Mouse (Mus musculus): ENCODE measurements at regions not wholly inside any gene's neighbourhood (a gene's known extent, or its start where the extent isn't known, plus 50 kb on each side); places are given as distances from the start of the nearest gene placed in this dataset.

DNA sequence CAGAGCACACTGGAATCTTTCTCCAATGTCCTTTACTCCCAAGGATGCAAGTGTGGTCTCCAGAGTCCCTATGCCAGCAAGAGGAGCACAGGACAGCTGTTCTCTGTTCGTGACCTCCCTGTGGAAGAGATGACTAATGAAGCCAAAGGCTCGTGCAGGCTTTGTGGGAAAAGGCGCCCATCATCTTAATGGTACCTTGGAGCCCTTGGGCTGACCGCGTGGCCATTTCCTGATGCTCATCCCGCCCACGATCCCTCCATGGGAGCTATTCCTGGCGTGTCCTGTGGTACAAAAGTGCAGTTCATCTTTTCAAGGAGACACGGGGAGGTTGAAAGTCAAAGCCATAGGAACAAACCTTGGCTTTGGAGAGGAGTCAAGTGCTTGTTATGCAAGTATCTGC is 55.2 kb upstream of the Gli2 start:
- peak; percentile 25 for DNase-seq

DNA sequence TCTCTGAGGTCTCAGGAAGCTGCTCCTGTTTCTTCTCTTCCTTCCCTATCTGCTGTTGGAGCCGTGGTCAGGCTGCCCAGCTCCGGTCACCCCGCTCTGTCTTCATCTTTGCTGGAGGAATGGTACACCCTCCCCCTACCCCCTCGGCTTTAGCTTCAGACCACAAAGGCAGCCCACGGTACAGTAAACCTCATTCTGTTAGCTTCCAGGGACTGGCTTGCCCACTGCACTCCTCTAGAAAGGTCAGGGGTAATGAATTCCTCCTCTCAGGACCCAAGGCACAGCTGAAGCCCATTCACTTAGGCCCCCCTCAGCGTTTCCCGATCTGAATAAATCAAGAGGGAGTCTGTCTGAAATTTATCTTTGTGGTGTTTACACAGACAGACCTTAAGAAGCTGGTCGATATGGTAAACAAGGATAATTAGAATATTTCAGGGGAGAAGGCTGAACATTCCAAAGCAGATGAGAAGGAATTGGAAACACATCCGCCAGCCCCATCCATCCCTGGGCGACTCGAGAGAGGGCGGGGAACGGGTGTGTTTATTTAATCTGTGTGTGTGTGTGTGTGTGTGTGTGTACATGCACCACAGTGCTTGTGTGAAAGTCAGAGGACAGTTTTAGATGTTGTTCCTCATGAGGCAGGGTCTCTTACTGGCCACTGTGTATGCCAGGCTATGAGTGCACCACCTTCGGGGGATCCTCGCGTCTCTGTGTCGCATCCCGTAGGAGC is 53.0 kb upstream of the Gli2 start:
- DNase-seq = no peak

All from adrenal gland, adult 8-10 months (tissue).